ENCODE assay signal across 31 mouse cellular contexts in the genomic region with DNA sequence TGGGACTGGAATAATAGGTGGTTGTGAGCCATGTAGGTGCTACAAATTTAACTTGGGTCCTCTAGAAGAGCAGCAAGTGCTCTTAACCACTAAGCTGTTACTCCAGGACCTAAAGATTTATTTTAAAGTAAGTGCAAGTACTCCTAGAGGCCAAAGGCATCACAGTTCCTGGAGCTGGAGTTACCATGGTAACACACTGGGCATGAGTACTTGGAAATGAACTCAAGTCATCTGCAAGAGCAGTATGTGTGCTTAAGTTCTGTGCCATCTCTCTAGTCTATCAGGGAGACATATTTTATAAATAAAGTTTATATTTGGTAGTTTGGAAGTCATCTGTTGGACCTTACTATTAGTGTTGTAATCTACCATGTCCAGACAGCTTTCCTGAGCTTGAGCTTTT. TPM values are rescaled to one million over a fixed set of nuclear protein-coding genes. Genes with fewer than 3 reads are reported as not detected.
DNase-seq lines count a peak whose midpoint lies in the region; ATAC-seq and TF ChIP-seq lines count a peak whose summit lies in the region.
"Had no signal": no experiment of that assay in that cellular context is flagged by ENCODE, and none has a peak within 500 bp of the region (broad histone marks: within the 10 kb centered on the region; RNA-seq: fewer than 3 reads in every experiment).

No protein-coding gene starts in this region.

- no peaks in the 10 kb centered on the region for H3K4me1 ChIP-seq in intestine, embryonic 14.5 days (replicated peaks; ENCODE audit: control insufficient read depth, insufficient read depth, low read length)
- H3K4me1 ChIP-seq in intestine, embryonic 15.5 days (replicated peaks), result no peaks in the 10 kb centered on the region
- H3K4me1 ChIP-seq in liver, embryonic 11.5 days (replicated peaks; ENCODE audit: control insufficient read depth, insufficient read depth, low read length), result no peaks in the 10 kb centered on the region
- H3K4me1 ChIP-seq: hindbrain, embryonic 12.5 days; limb, embryonic 12.5 days; midbrain, embryonic 10.5 days had no signal

- no peak for ATAC-seq in intestine, embryonic 14.5 days (replicated peaks; ENCODE audit: low FRiP score, low TSS enrichment, low read depth)
- ATAC-seq in intestine, embryonic 15.5 days, result no peak
- no peak for ATAC-seq in liver, embryonic 11.5 days (replicated peaks; ENCODE audit: low FRiP score)
- ATAC-seq: Patski had no signal

- no peak overlapping the region for H3K27ac ChIP-seq in intestine, embryonic 14.5 days (ENCODE audit: low read depth)
- H3K27ac ChIP-seq in intestine, embryonic 15.5 days, result no peak overlapping the region
- no peak overlapping the region for H3K27ac ChIP-seq in liver, embryonic 11.5 days (ENCODE audit: low read depth, low read length)
- H3K27ac ChIP-seq: gastrocnemius, adult 2 months; hindbrain, embryonic 12.5 days; left cerebral cortex, adult 2 months; limb, embryonic 12.5 days; midbrain, embryonic 10.5 days had no signal

- no peak for TF ChIP-seq POLR2A in brain, embryonic 14.5 days (IDR thresholded peaks at IDR 0.05; ENCODE audit: borderline replicate concordance, extremely low read depth, insufficient read depth, insufficient read length, poor library complexity, severe bottlenecking)

- TF ChIP-seq CTCF in brain, embryonic 14.5 days (IDR thresholded peaks at IDR 0.05; ENCODE audit: borderline replicate concordance, extremely low read depth, insufficient read depth, insufficient read length), result no peak

- no peaks in the 10 kb centered on the region for H3K9me3 ChIP-seq in intestine, embryonic 14.5 days (ENCODE audit: control insufficient read depth, low read length)
- no peaks in the 10 kb centered on the region for H3K9me3 ChIP-seq in intestine, embryonic 15.5 days
- H3K9me3 ChIP-seq in liver, embryonic 11.5 days (ENCODE audit: control insufficient read depth, low read length), result no peaks in the 10 kb centered on the region
- H3K9me3 ChIP-seq: G1E; hindbrain, embryonic 12.5 days; midbrain, embryonic 10.5 days had no signal

- no peak overlapping the region for H3K4me3 ChIP-seq in intestine, embryonic 14.5 days (ENCODE audit: low read depth, low read length)
- no peak overlapping the region for H3K4me3 ChIP-seq in intestine, embryonic 15.5 days (replicated peaks)
- H3K4me3 ChIP-seq in liver, embryonic 11.5 days (ENCODE audit: low read depth, low read length), result no peak overlapping the region
- H3K4me3 ChIP-seq: gastrocnemius, adult 2 months; hindbrain, embryonic 12.5 days; left cerebral cortex, adult 2 months; limb, embryonic 12.5 days; midbrain, embryonic 10.5 days had no signal

- no peaks in the 10 kb centered on the region for H3K36me3 ChIP-seq in intestine, embryonic 14.5 days (ENCODE audit: control insufficient read depth, insufficient read depth, low read length)
- H3K36me3 ChIP-seq in intestine, embryonic 15.5 days, result no peaks in the 10 kb centered on the region
- H3K36me3 ChIP-seq in liver, embryonic 11.5 days (ENCODE audit: control insufficient read depth, insufficient read depth, low read length), result no peaks in the 10 kb centered on the region
- H3K36me3 ChIP-seq: G1E; hindbrain, embryonic 12.5 days; limb, embryonic 12.5 days; midbrain, embryonic 10.5 days had no signal

- no peaks in the 10 kb centered on the region for H3K27me3 ChIP-seq in intestine, embryonic 14.5 days (replicated peaks; ENCODE audit: control insufficient read depth, insufficient read depth, low read length)
- no peaks in the 10 kb centered on the region for H3K27me3 ChIP-seq in intestine, embryonic 15.5 days (replicated peaks)
- H3K27me3 ChIP-seq in liver, embryonic 11.5 days (replicated peaks; ENCODE audit: control insufficient read depth, insufficient read depth, low read length), result no peaks in the 10 kb centered on the region
- H3K27me3 ChIP-seq: CH12.LX; hindbrain, embryonic 12.5 days; limb, embryonic 12.5 days had no signal

- DNase-seq in intestine, embryonic 14.5 days (ENCODE audit: low spot score), result peak; percentile 34
- peak; percentile 12 for DNase-seq in 3T3-L1 (ENCODE audit: low read depth, low spot score)
- DNase-seq in ES-CJ7 (ENCODE audit: low read depth, low spot score), result peak; percentile 33
- peak; percentile 15 for DNase-seq in brain, embryonic 14.5 days (ENCODE audit: low read depth)
- DNase-seq in liver, embryonic 11.5 days (ENCODE audit: low spot score), result no peak
- DNase-seq: adrenal gland, adult 2 months; adrenal gland, postnatal 36 days; cerebellum, adult 11 months; cerebellum, adult 9-10 months; cerebellum, postnatal 36 days; gastrocnemius, adult 2 months; gastrocnemius, postnatal 36 days; heart, adult 18-20 months; heart, postnatal 36 days; kidney, adult 11 months; kidney, postnatal 25 days; lung, postnatal 10 days; thymus, adult 2 months; thymus, postnatal 4 days had no signal

- H3K4me2 ChIP-seq in intestine, embryonic 14.5 days (ENCODE audit: low read length), result no peak overlapping the region
- no peak overlapping the region for H3K4me2 ChIP-seq in intestine, embryonic 15.5 days (replicated peaks)
- H3K4me2 ChIP-seq in liver, embryonic 11.5 days, result no peak overlapping the region
- H3K4me2 ChIP-seq: heart, embryonic 11.5 days; hindbrain, embryonic 12.5 days; limb, embryonic 12.5 days had no signal

- H3K9ac ChIP-seq in intestine, embryonic 14.5 days (ENCODE audit: low read length), result no peak overlapping the region
- no peak overlapping the region for H3K9ac ChIP-seq in intestine, embryonic 15.5 days
- no peak overlapping the region for H3K9ac ChIP-seq in liver, embryonic 11.5 days (ENCODE audit: low read depth, low read length)
- H3K9ac ChIP-seq: hindbrain, embryonic 12.5 days; limb, embryonic 12.5 days had no signal

RNA-seq across cellular contexts. Expression of a gene that starts 47.3 kb away (rescaled TPM):
- 1,435 and 1,466 TPM in 2 replicates for polyA plus RNA-seq in intestine, embryonic 14.5 days (2014; fragmentation: Nextera tagmentation; extraction: Ambion mirVana)
- polyA plus RNA-seq in intestine, embryonic 15.5 days (2015; fragmentation: Nextera tagmentation; extraction: Ambion mirVana), result 1,060 and 1,132 TPM in 2 replicates
- 884 and 893 TPM in 2 replicates for polyA plus RNA-seq in brain, embryonic 14.5 days (2012; rRNA removed)
- polyA plus RNA-seq in liver, embryonic 11.5 days (2014; fragmentation: Nextera tagmentation; extraction: Ambion mirVana), result 1,425 and 1,526 TPM in 2 replicates

RNA-seq across cellular contexts. Expression of a gene that starts 47.5 kb away (rescaled TPM):
- 0.19 and 0.28 TPM in 2 replicates for polyA plus RNA-seq in intestine, embryonic 14.5 days (2014; fragmentation: Nextera tagmentation; extraction: Ambion mirVana)
- polyA plus RNA-seq in intestine, embryonic 15.5 days (2015; fragmentation: Nextera tagmentation; extraction: Ambion mirVana), result 0.18 TPM in 1 of 2 replicates, not detected in the other
- polyA plus RNA-seq in brain, embryonic 14.5 days (2012; rRNA removed), result 0.23 and 0.24 TPM in 2 replicates
- 0.10 and 0.12 TPM in 2 replicates for polyA plus RNA-seq in liver, embryonic 11.5 days (2014; fragmentation: Nextera tagmentation; extraction: Ambion mirVana)
- polyA plus RNA-seq: adrenal gland, adult 2 months; C2C12; embryonic facial prominence, embryonic 11.5 days; hindbrain, embryonic 12.5 days; liver, adult 2 months; thymus, adult 2 months had no signal
